Mouse (Mus musculus) G1E (cell line): ENCODE results near the gene Cdiptos. TPM values are rescaled to one million over a fixed set of nuclear protein-coding genes. Genes with fewer than 3 reads are reported as not detected.

Experiments
- ATAC-seq: 2 replicates; pipeline ENCODE4 v1.8.0; 2016; ENCODE audit warnings: mild to moderate bottlenecking; ENCODE audit not compliant: insufficient number of reproducible peaks, poor library complexity, low FRiP score, severe bottlenecking; ENCODE audit errors: extremely low read depth
- DNase-seq: peaks from one replicate; pipeline ENCODE4 v3.0.0; 2012; ENCODE audit warnings: low spot score
- H3K27me3 ChIP-seq: 2 replicates; pipeline ENCODE4 v1.6.1; 2012; ENCODE audit warnings: mild to moderate bottlenecking, low read length, inconsistent platforms; ENCODE audit not compliant: insufficient read depth
- H3K36me3 ChIP-seq: replicated peaks from 2 replicates; pipeline ENCODE3; 2012; ENCODE audit warnings: mild to moderate bottlenecking, inconsistent platforms
- H3K4me1 ChIP-seq: 2 replicates; pipeline ENCODE4 v1.6.1; 2012; ENCODE audit warnings: low read depth, low read length, inconsistent platforms, mixed read lengths; ENCODE audit not compliant: insufficient read depth
- H3K4me3 ChIP-seq: 2 replicates; pipeline ENCODE4 v1.5.1; 2012; ENCODE audit warnings: low read depth, mild to moderate bottlenecking, inconsistent platforms, low read length, moderate library complexity, mixed read lengths
- H3K9me3 ChIP-seq: replicated peaks from 2 replicates; pipeline ENCODE4 v1.6.1; 2012; ENCODE audit warnings: inconsistent platforms
- CTCF ChIP-seq: IDR thresholded peaks from 2 replicates; pipeline ENCODE4 v1.5.1; 2012; ENCODE audit warnings: low read depth, low read length, inconsistent platforms, mixed read lengths
- GATA1 ChIP-seq: IDR thresholded peaks from 2 replicates; pipeline ENCODE4 v1.6.1; 2012; ENCODE audit warnings: borderline replicate concordance, low read length, inconsistent platforms, mixed read lengths
- GATA2 ChIP-seq: IDR thresholded peaks from 2 replicates; pipeline ENCODE4 v1.6.1; 2012; ENCODE audit warnings: low read depth, low read length, inconsistent platforms, borderline replicate concordance
- POLR2AphosphoS5 ChIP-seq: IDR thresholded peaks from 2 replicates; pipeline ENCODE4 v1.6.1; 2012; ENCODE audit warnings: low read depth, low read length, inconsistent platforms; ENCODE audit not compliant: insufficient replicate concordance
- TAL1 ChIP-seq: conservative IDR thresholded peaks from 2 replicates; pipeline ENCODE4 v1.6.1; 2012; ENCODE audit warnings: low read depth, low read length, inconsistent platforms, mixed read lengths
- polyA plus RNA-seq: library from polyadenylated mRNA; stranded (reverse); fragments of >175 nt; gene quantifications from 2 replicates; pipeline ENCODE4 v1.2.3, GENCODE M21; 2012
- total RNA-seq, 2 experiments: library from RNA; stranded (forward) in 1 of 2; stranded (reverse) in 1 of 2; fragments of 200-1000 nt in 1 of 2; fragments of >200 nt in 1 of 2; fragmentation: Nextera tagmentation in 1 of 2; gene quantifications; 2 replicates each; pipeline ENCODE4 v1.2.3; 2014 to 2017

The Cdiptos gene
- total and polyA plus RNA-seq, 3 experiments, result 0.18 to 2.0 (median 0.55) TPM

- H3K4me1 ChIP-seq, result peaks cover 74% of the 10 kb centered on the region
- TF ChIP-seq GATA1, result no peak
- no peak for TF ChIP-seq POLR2AphosphoS5
- TF ChIP-seq CTCF, result no peak
- no peak for TF ChIP-seq TAL1
- no peak for TF ChIP-seq GATA2
Measured at GRCm38 (mm10) chr7:127021563-127022527, 45.9 kb upstream of the Cdiptos start.

GRCm38 (mm10) chr7:127020901-127021562, 45.1 kb upstream of the Cdiptos start, which contains the start of the genes Gm42742 and Prrt2:
Gene Gm42742 (minus strand): TSS chr7:127021097.
Gene Prrt2 (minus strand): TSS chr7:127021211.
- no peak for TF ChIP-seq TAL1
- peak; percentile 85 for TF ChIP-seq POLR2AphosphoS5
- no peak for TF ChIP-seq CTCF
- TF ChIP-seq GATA2, result no peak
- TF ChIP-seq GATA1, result no peak
- Histone ChIP-seq H3K4me3 (peak within 1 kb of the TSS; percentile 77), H3K9me3 (no peaks in the 10 kb centered on the region), H3K27me3 (no peaks in the 10 kb centered on the region), H3K36me3 (peaks cover 73% of the 10 kb centered on the region), H3K4me1 (peaks cover 82% of the 10 kb centered on the region)
- DNase-seq, result peak; percentile 66
- ATAC-seq, result no peak

More at GRCm38 (mm10) chr7:127021563-127022527, 45.9 kb upstream of the Cdiptos start:
- DNase-seq (no peak), ATAC-seq (no peak)
- Histone ChIP-seq H3K36me3 (peaks cover 72% of the 10 kb centered on the region), H3K9me3 (no peaks in the 10 kb centered on the region), H3K27me3 (no peaks in the 10 kb centered on the region), H3K4me3 (peak overlapping the region; percentile 77; the same call in 1 of the 2 replicates)

GRCm38 (mm10) chr7:127020491-127020890, 44.6 kb upstream of the Cdiptos start:
- Histone ChIP-seq H3K4me3 (peak overlapping the region; percentile 72), H3K9me3 (no peaks in the 10 kb centered on the region), H3K36me3 (peaks cover 76% of the 10 kb centered on the region), H3K4me1 (peaks cover 88% of the 10 kb centered on the region), H3K27me3 (no peaks in the 10 kb centered on the region)
- ATAC-seq (no peak), DNase-seq (no peak)
- TF ChIP-seq TAL1 (no peak), GATA1 (no peak), CTCF (no peak), POLR2AphosphoS5 (no peak), GATA2 (no peak)

GRCm38 (mm10) chr7:127020031-127020430, 44.1 kb upstream of the Cdiptos start:
- ATAC-seq (no peak), DNase-seq (no peak)
- peaks cover 76% of the 10 kb centered on the region for H3K36me3 ChIP-seq
- H3K4me1 ChIP-seq, result peaks cover 92% of the 10 kb centered on the region
- no peaks in the 10 kb centered on the region for H3K27me3 ChIP-seq
- TF ChIP-seq POLR2AphosphoS5 (no peak), GATA2 (no peak), CTCF (no peak), TAL1 (no peak), GATA1 (no peak)
- H3K4me3 ChIP-seq, result no peak overlapping the region
- no peaks in the 10 kb centered on the region for H3K9me3 ChIP-seq

DNA sequence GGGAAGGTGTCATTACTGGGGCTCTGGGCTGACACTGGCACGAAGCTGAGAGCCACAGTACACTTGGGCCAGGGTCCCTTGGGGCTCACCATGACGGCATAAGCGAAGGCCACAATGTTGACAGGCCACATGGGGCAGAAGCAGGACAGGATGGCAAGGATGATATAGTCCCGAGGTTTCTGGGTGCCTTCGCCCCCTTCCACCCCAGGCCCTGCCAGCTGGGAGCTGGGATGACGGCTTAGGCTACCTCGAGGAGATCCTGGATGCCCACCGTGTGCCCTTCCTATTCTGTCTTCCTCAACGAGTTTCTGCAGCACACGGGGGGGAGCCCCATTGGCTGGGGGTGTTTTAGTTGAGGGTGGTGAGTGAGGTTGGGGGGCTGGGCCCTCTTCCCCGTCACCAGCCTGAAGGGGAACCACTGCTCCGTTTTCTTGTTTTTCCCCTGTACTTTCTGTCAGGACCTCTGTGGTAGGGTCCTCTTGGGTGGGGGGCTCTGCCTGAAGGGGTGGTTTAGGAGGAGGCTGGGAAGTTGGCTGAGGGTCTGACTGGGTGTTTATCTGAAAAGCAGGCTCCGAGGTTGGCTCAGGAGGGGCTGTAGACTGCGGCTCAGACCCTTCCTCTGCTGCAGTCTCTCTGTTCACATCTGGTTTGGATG, 43.5 kb upstream of the Cdiptos start:
- ATAC-seq (no peak), DNase-seq (no peak)
- Histone ChIP-seq H3K27me3 (no peaks in the 10 kb centered on the region), H3K4me3 (no peak overlapping the region), H3K9me3 (no peaks in the 10 kb centered on the region), H3K36me3 (peaks cover 76% of the 10 kb centered on the region), H3K4me1 (peaks cover 93% of the 10 kb centered on the region)
- no peak for TF ChIP-seq CTCF
- no peak for TF ChIP-seq TAL1
- no peak for TF ChIP-seq GATA2
- TF ChIP-seq POLR2AphosphoS5, result no peak
- TF ChIP-seq GATA1, result no peak
